Mouse (Mus musculus) R1 (cell line): ENCODE measurements around the gene Abi3.

Experiments used
- DNase-seq: peaks from one replicate; pipeline ENCODE4 v3.0.0-alpha.2; 2018; ENCODE audit warnings: low read depth, low spot score

Abi3 gene

GRCm38 (mm10) chr11:95826317-95827167, 15.7 kb downstream of the Abi3 start:
- DNase-seq, result no peak

GRCm38 (mm10) chr11:95825625-95826024, 16.7 kb downstream of the Abi3 start:
- DNase-seq, result no peak

- no peak for DNase-seq
These were observed 17.4 kb downstream of the Abi3 start for GRCm38 (mm10) chr11:95824877-95825243.

- peak; percentile 87 for DNase-seq
These were observed 18.0 kb downstream of the Abi3 start, which contains the start of gene Phospho1 for GRCm38 (mm10) chr11:95824071-95824876. Phospho1 (plus strand) TSS chr11:95824499.

- DNase-seq, result no peak
These were observed 19.8 kb downstream of the Abi3 start for GRCm38 (mm10) chr11:95822437-95822836.

- no peak for DNase-seq
These were observed 20.8 kb downstream of the Abi3 start for GRCm38 (mm10) chr11:95821511-95821910.

GRCm38 (mm10) chr11:95819138-95819537, 23.1 kb downstream of the Abi3 start:
- no peak for DNase-seq

GRCm38 (mm10) chr11:95815412-95815811, 26.9 kb downstream of the Abi3 start:
- no peak for DNase-seq

- DNase-seq, result no peak
These were observed 27.4 kb downstream of the Abi3 start for GRCm38 (mm10) chr11:95814857-95815256.

GRCm38 (mm10) chr11:95814101-95814500, 28.2 kb downstream of the Abi3 start:
- DNase-seq, result no peak

- DNase-seq, result peak; percentile 62
These were observed 30.1 kb downstream of the Abi3 start for GRCm38 (mm10) chr11:95812224-95812623.

GRCm38 (mm10) chr11:95811741-95812140, 30.5 kb downstream of the Abi3 start:
- no peak for DNase-seq

- DNase-seq, result peak; percentile 71
These were observed 31.4 kb downstream of the Abi3 start for GRCm38 (mm10) chr11:95810828-95811227.

GRCm38 (mm10) chr11:95809603-95810002, 32.7 kb downstream of the Abi3 start:
- DNase-seq, result peak; percentile 60

GRCm38 (mm10) chr11:95808448-95809011, 33.7 kb downstream of the Abi3 start:
- no peak for DNase-seq

- DNase-seq, result no peak
These were observed 34.4 kb downstream of the Abi3 start for GRCm38 (mm10) chr11:95807884-95808283.

- peak; percentile 92 for DNase-seq
These were observed 36.7 kb downstream of the Abi3 start for GRCm38 (mm10) chr11:95805527-95805926.

- DNase-seq, result no peak
These were observed 37.3 kb downstream of the Abi3 start for GRCm38 (mm10) chr11:95805010-95805409.

- no peak for DNase-seq
These were observed 46.7 kb downstream of the Abi3 start for GRCm38 (mm10) chr11:95795582-95795981.

- DNase-seq, result no peak
These were observed 48.1 kb downstream of the Abi3 start for GRCm38 (mm10) chr11:95794201-95794600.

GRCm38 (mm10) chr11:95792950-95793509, 49.2 kb downstream of the Abi3 start:
- no peak for DNase-seq

- no peak for DNase-seq
These were observed 50.5 kb downstream of the Abi3 start for GRCm38 (mm10) chr11:95791787-95792186.
